Mouse (Mus musculus) liver, adult 2 months (tissue): Measurements from ENCODE around the gene Krt83. TPM values are rescaled to one million over a fixed set of nuclear protein-coding genes. Genes with fewer than 3 reads are reported as not detected.

Source experiments
- DNase-seq: peaks from one replicate; pipeline ENCODE4 v3.0.0-alpha.2; 2011; ENCODE audit warnings: low read depth, low spot score; ENCODE audit errors: extremely low read depth
- H3K27ac ChIP-seq: fragments of 200-500 bp; replicated peaks from 2 replicates; pipeline ENCODE4 v1.5.1; 2012; ENCODE audit warnings: low read depth, mild to moderate bottlenecking, control low read depth, inconsistent platforms, low read length; ENCODE audit not compliant: insufficient read depth
- H3K27me3 ChIP-seq: fragments of 200-500 bp; 2 replicates; pipeline ENCODE4 v1.6.1; 2012; ENCODE audit warnings: mild to moderate bottlenecking, moderate library complexity, low read length, inconsistent platforms; ENCODE audit not compliant: control insufficient read depth, insufficient read depth
- H3K36me3 ChIP-seq: fragments of 200-500 bp; 2 replicates; pipeline ENCODE4 v1.6.1; 2012; ENCODE audit warnings: low read length, inconsistent platforms; ENCODE audit not compliant: control insufficient read depth, insufficient read depth
- H3K4me1 ChIP-seq: fragments of 200-500 bp; 2 replicates; pipeline ENCODE4 v1.6.1; 2011; ENCODE audit warnings: low read length; ENCODE audit not compliant: control insufficient read depth, insufficient read depth
- H3K4me3 ChIP-seq: fragments of 200-500 bp; 2 replicates; pipeline ENCODE4 v1.5.1; 2011; ENCODE audit warnings: low read depth, mild to moderate bottlenecking, control low read depth, low read length, moderate library complexity; ENCODE audit not compliant: insufficient read depth
- H3K79me2 ChIP-seq: fragments of 200-500 bp; 2 replicates; pipeline ENCODE4 v1.6.1; 2012; ENCODE audit warnings: inconsistent platforms, mild to moderate bottlenecking, low read length, moderate library complexity; ENCODE audit not compliant: control insufficient read depth, insufficient read depth
- H3K9ac ChIP-seq: fragments of 200-500 bp; 2 replicates; pipeline ENCODE4 v1.6.1; 2012; ENCODE audit warnings: low read depth, mild to moderate bottlenecking, control low read depth, inconsistent platforms, low read length
- CTCF ChIP-seq: fragments of 200-500 bp; IDR thresholded peaks from 2 replicates; pipeline ENCODE4 v1.5.1; 2011; ENCODE audit warnings: low read depth, low read length, control low read depth
- POLR2A ChIP-seq: fragments of 200-500 bp; IDR thresholded peaks from 2 replicates; pipeline ENCODE4 v1.6.1; 2011; ENCODE audit warnings: low read length, control low read depth; ENCODE audit not compliant: insufficient read depth; ENCODE audit errors: extremely low read depth
- WGBS: fragments of 180-500 bp; shearing (Covaris S2); methylation state at CpG from one replicate; pipeline ENCODE4 v1.1.7; 2018; 5-methylcytosine and 5-hydroxymethylcytosine counted together
- polyA plus RNA-seq: library from polyadenylated mRNA; depleted of rRNA; stranded (reverse); fragments of >200 nt; gene quantifications from 2 replicates; pipeline ENCODE4 v1.2.3, GENCODE M21; 2012
- total RNA-seq: library from RNA; depleted of rRNA; stranded (reverse); fragments of >200 nt; gene quantifications from 2 replicates; pipeline ENCODE4 v1.2.3, GENCODE M21; 2014

Krt83 gene
- total and polyA plus RNA-seq, 2 experiments: not detected

- H3K79me2 ChIP-seq: no peaks in the 10 kb centered on the region
- no peak within 1 kb of the TSS for H3K4me3 ChIP-seq
- H3K4me1 ChIP-seq: no peaks in the 10 kb centered on the region
- DNase-seq: no peak
- H3K9ac ChIP-seq: no peak within 1 kb of the TSS
- no peaks in the 10 kb centered on the region for H3K27me3 ChIP-seq
- WGBS: 76% methylated on average over 13 of the region's 13 CpGs
- TF ChIP-seq POLR2A: no peak
- no peak for TF ChIP-seq CTCF
- no peaks in the 10 kb centered on the region for H3K36me3 ChIP-seq
- no peak within 1 kb of the TSS for H3K27ac ChIP-seq
These were observed 27.7 kb downstream of the Krt83 start, which contains the start of gene Krt81 for GRCm38 (mm10) chr15:101463651-101464050. TSS of gene Krt81 (minus strand) at chr15:101463751.

GRCm38 (mm10) chr15:101459283-101459682 is 32.0 kb downstream of the Krt83 start:
- DNase-seq: no peak

GRCm38 (mm10) chr15:101458361-101458930 is 32.9 kb downstream of the Krt83 start:
- no peak for DNase-seq
- no peak overlapping the region for H3K27ac ChIP-seq
- H3K27me3 ChIP-seq: no peaks in the 10 kb centered on the region
- H3K9ac ChIP-seq: no peak overlapping the region
- WGBS: 53% methylated on average over 16 of the region's 16 CpGs
- no peaks in the 10 kb centered on the region for H3K4me1 ChIP-seq
- no peak overlapping the region for H3K4me3 ChIP-seq
- H3K36me3 ChIP-seq: no peaks in the 10 kb centered on the region
- no peak for TF ChIP-seq POLR2A
- TF ChIP-seq CTCF: no peak
- H3K79me2 ChIP-seq: no peaks in the 10 kb centered on the region

More at GRCm38 (mm10) chr15:101459283-101459682, 32.0 kb downstream of the Krt83 start:
- H3K27me3 ChIP-seq: no peaks in the 10 kb centered on the region
- no peaks in the 10 kb centered on the region for H3K36me3 ChIP-seq
- H3K4me3 ChIP-seq: no peak overlapping the region
- H3K27ac ChIP-seq: no peak overlapping the region
- no peaks in the 10 kb centered on the region for H3K79me2 ChIP-seq
- TF ChIP-seq CTCF: no peak
- TF ChIP-seq POLR2A: no peak
- H3K4me1 ChIP-seq: no peaks in the 10 kb centered on the region
- no peak overlapping the region for H3K9ac ChIP-seq
- WGBS: 73% methylated on average over 14 of the region's 14 CpGs

- Histone ChIP-seq H3K4me3 (no peak overlapping the region), H3K27ac (no peak overlapping the region), H3K79me2 (no peaks in the 10 kb centered on the region), H3K36me3 (no peaks in the 10 kb centered on the region), H3K27me3 (no peaks in the 10 kb centered on the region), H3K9ac (no peak overlapping the region), H3K4me1 (no peaks in the 10 kb centered on the region)
- WGBS: 90% methylated on average over 6 of the region's 6 CpGs
- no peak for DNase-seq
- TF ChIP-seq POLR2A (no peak), CTCF (no peak)
These were observed 35.4 kb downstream of the Krt83 start for GRCm38 (mm10) chr15:101455891-101456290.

GRCm38 (mm10) chr15:101455292-101455691 is 36.0 kb downstream of the Krt83 start:
- Histone ChIP-seq H3K27ac (no peak overlapping the region), H3K79me2 (no peaks in the 10 kb centered on the region), H3K36me3 (no peaks in the 10 kb centered on the region), H3K27me3 (no peaks in the 10 kb centered on the region), H3K4me3 (no peak overlapping the region), H3K4me1 (no peaks in the 10 kb centered on the region), H3K9ac (no peak overlapping the region)
- no peak for DNase-seq
- no peak for TF ChIP-seq POLR2A
- TF ChIP-seq CTCF: no peak
- 87% methylated on average over 2 of the region's 2 CpGs for WGBS

GRCm38 (mm10) chr15:101454774-101455173 is 36.5 kb downstream of the Krt83 start:
- no peaks in the 10 kb centered on the region for H3K79me2 ChIP-seq
- no peak overlapping the region for H3K4me3 ChIP-seq
- 82% methylated on average over 8 of the region's 8 CpGs for WGBS
- no peaks in the 10 kb centered on the region for H3K27me3 ChIP-seq
- no peaks in the 10 kb centered on the region for H3K4me1 ChIP-seq
- no peak for DNase-seq
- TF ChIP-seq POLR2A (no peak), CTCF (no peak)
- no peak overlapping the region for H3K9ac ChIP-seq
- no peaks in the 10 kb centered on the region for H3K36me3 ChIP-seq
- H3K27ac ChIP-seq: no peak overlapping the region
